Mouse (Mus musculus) gastrocnemius, adult 18-20 months (tissue): ENCODE results near the gene Pde3a. TPM values are rescaled to one million over a fixed set of nuclear protein-coding genes. Genes with fewer than 3 reads are reported as not detected.

ENCODE experiments used
- DNase-seq: peaks from one replicate; pipeline ENCODE4 v3.0.0; 2021; ENCODE audit warnings: low spot score
- total RNA-seq, 2 experiments: library from RNA; stranded (reverse); gene quantifications; 2 replicates each; pipeline ENCODE4 v1.2.3; 2021

The Pde3a gene
- total RNA-seq, 2 experiments from 2014 or later = 2.4 to 2.6 TPM

GRCm38 (mm10) chr6:141494909-141495308 is 245.8 kb downstream of the Pde3a start:
- no peak for DNase-seq

- DNase-seq = no peak
Observed at GRCm38 (mm10) chr6:141495634-141496418, 246.8 kb downstream of the Pde3a start.

- no peak for DNase-seq
Observed at GRCm38 (mm10) chr6:141499511-141499910, 250.4 kb downstream of the Pde3a start.

- no peak for DNase-seq
Observed at GRCm38 (mm10) chr6:141501171-141501570, 252.1 kb downstream of the Pde3a start.

GRCm38 (mm10) chr6:141522541-141522940 is 273.5 kb downstream of the Pde3a start:
- no peak for DNase-seq

GRCm38 (mm10) chr6:141523747-141524640 is 274.9 kb downstream of the Pde3a start, which contains the start of gene Slco1c1:
TSS of gene Slco1c1 (plus strand) at chr6:141524368.
- no peak for DNase-seq

- no peak for DNase-seq
Observed at GRCm38 (mm10) chr6:141525787-141526186, 276.7 kb downstream of the Pde3a start.

- DNase-seq = no peak
Observed at GRCm38 (mm10) chr6:141530865-141531264, 281.8 kb downstream of the Pde3a start.

GRCm38 (mm10) chr6:141537298-141537697 is 288.2 kb downstream of the Pde3a start:
- no peak for DNase-seq

- DNase-seq = no peak
Observed at GRCm38 (mm10) chr6:141541136-141541535, 292.1 kb downstream of the Pde3a start.

GRCm38 (mm10) chr6:141543344-141543743 is 294.3 kb downstream of the Pde3a start:
- no peak for DNase-seq
